Mouse (Mus musculus) brain, embryonic 14.5 days (tissue): ENCODE results near the gene AI464131.

Experiments used
- CTCF ChIP-seq: fragments of 200-500 bp; IDR thresholded peaks from 2 replicates; pipeline ENCODE4 v1.5.1; 2012; ENCODE audit warnings: inconsistent platforms, mild to moderate bottlenecking, moderate library complexity, borderline replicate concordance; ENCODE audit not compliant: insufficient read depth, insufficient read length; ENCODE audit errors: extremely low read depth
- POLR2A ChIP-seq: fragments of 200-500 bp; IDR thresholded peaks from 2 replicates; pipeline ENCODE4 v1.6.1; 2012; ENCODE audit warnings: mild to moderate bottlenecking, inconsistent platforms, borderline replicate concordance; ENCODE audit not compliant: poor library complexity, insufficient read depth, insufficient read length, severe bottlenecking; ENCODE audit errors: extremely low read depth

DNA sequence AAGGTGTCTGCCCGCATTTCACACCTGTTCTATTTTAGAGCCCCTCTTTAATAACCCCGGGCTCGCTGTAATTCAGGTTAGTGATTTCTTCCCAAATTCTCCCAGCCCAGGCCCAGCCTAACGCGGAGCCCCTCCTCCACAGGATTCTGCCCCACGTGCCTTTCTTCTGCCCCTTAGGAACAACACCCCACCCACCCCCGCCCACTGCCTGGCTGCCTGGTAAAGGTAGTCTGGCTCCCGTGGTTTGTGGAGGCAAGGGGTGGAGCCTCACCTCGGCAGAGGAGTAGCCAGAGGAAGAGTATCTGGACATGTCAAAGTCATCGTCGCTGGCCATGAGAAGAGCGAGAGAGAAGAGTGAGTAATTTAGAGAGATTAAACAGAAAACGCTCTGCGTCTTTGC lies 17.8 kb upstream of the AI464131 start:
- no peak for TF ChIP-seq CTCF
- no peak for TF ChIP-seq POLR2A
